In genomic region chrX:168639556-168640356, GRCm38 (mm10) we compare ENCODE assay signal across 8 mouse cellular contexts. TPM values are rescaled to one million over a fixed set of nuclear protein-coding genes. Genes with fewer than 3 reads are reported as not detected.
DNase-seq lines count a peak whose midpoint lies in the region; ATAC-seq and TF ChIP-seq lines count a peak whose summit lies in the region.

No protein-coding gene starts in this region.

- H3K27me3 ChIP-seq in hindbrain, embryonic 11.5 days (ENCODE audit: control insufficient read depth, insufficient read depth, low read length) = peaks cover 1% of the 10 kb centered on the region; the same call in 1 of the 2 replicates
- no peaks in the 10 kb centered on the region for H3K27me3 ChIP-seq in lung, postnatal 0 days (replicated peaks; ENCODE audit: insufficient read depth, low read length)

- H3K36me3 ChIP-seq in hindbrain, embryonic 11.5 days (ENCODE audit: control insufficient read depth, insufficient read depth, low read length) = no peaks in the 10 kb centered on the region
- no peaks in the 10 kb centered on the region for H3K36me3 ChIP-seq in lung, postnatal 0 days (ENCODE audit: insufficient read depth, low read length)

- no peaks in the 10 kb centered on the region for H3K4me1 ChIP-seq in hindbrain, embryonic 11.5 days (replicated peaks; ENCODE audit: control insufficient read depth, insufficient read depth, low read length)
- H3K4me1 ChIP-seq in lung, postnatal 0 days (ENCODE audit: insufficient read depth, low read depth, low read length) = no peaks in the 10 kb centered on the region

- ATAC-seq in hindbrain, embryonic 11.5 days (ENCODE audit: low FRiP score) = peak; percentile 56
- peak; percentile 62 for ATAC-seq in lung, postnatal 0 days

- TF ChIP-seq EP300 in lung, postnatal 0 days (IDR thresholded peaks at IDR 0.05) = no peak

- H3K27ac ChIP-seq in hindbrain, embryonic 11.5 days (ENCODE audit: low read depth, low read length) = no peak overlapping the region
- no peak overlapping the region for H3K27ac ChIP-seq in lung, postnatal 0 days (ENCODE audit: low read length)

- peak overlapping the region; percentile 24 for H3K4me3 ChIP-seq in hindbrain, embryonic 11.5 days (ENCODE audit: low read depth, low read length)
- peak overlapping the region; percentile 41 for H3K4me3 ChIP-seq in lung, postnatal 0 days (ENCODE audit: low read depth, low read length)

- 22% methylated on average over 11 of the region's 11 CpGs for WGBS in hindbrain, embryonic 11.5 days
- WGBS in lung, postnatal 0 days = 10% methylated on average over 11 of the region's 11 CpGs

- 0 out of 2 replicates have a peak overlapping the region, but pooled peaks have one; percentile 23 for H3K9ac ChIP-seq in hindbrain, embryonic 11.5 days (ENCODE audit: low read depth, low read length)
- H3K9ac ChIP-seq in lung, postnatal 0 days (replicated peaks; ENCODE audit: low read depth) = no peak overlapping the region

- peak overlapping the region; percentile 25 for H3K4me2 ChIP-seq in hindbrain, embryonic 11.5 days (replicated peaks; ENCODE audit: low read depth, low read length)
- peak overlapping the region; percentile 51 for H3K4me2 ChIP-seq in lung, postnatal 0 days (replicated peaks; ENCODE audit: low read depth, low read length)

- H3K9me3 ChIP-seq in hindbrain, embryonic 11.5 days (ENCODE audit: control insufficient read depth, low read length) = no peaks in the 10 kb centered on the region
- no peaks in the 10 kb centered on the region for H3K9me3 ChIP-seq in lung, postnatal 0 days (ENCODE audit: low read length)

- peak; percentile 33 for DNase-seq in MN1 (ENCODE audit: low spot score)
- DNase-seq in cerebellum, adult 9-10 months = peak; percentile 65
- peak; percentile 6 to 49 for DNase-seq in frontal cortex, postnatal 10 days (ENCODE audit: low spot score in 2 of 2)
- DNase-seq in hindbrain, embryonic 11.5 days (ENCODE audit: low spot score) = peak; percentile 70
- DNase-seq in layer of hippocampus, adult 9-11 months = peak; percentile 39
- peak; percentile 54 for DNase-seq in lung, postnatal 0 days (ENCODE audit: low spot score)
- peak; percentile 28 for DNase-seq in ovary, postnatal 10 days (ENCODE audit: low spot score)
- DNase-seq in thymus, postnatal 0 days (ENCODE audit: low spot score) = peak; percentile 72

- peak; percentile 67 for TF ChIP-seq CTCF in lung, postnatal 0 days (IDR thresholded peaks at IDR 0.05)

RNA-seq across cellular contexts. Expression of gene Msl3, which starts 33.9 kb away (rescaled TPM):
- polyA plus RNA-seq in hindbrain, embryonic 11.5 days (2014; fragmentation: Nextera tagmentation; extraction: Ambion mirVana) = 28.3 and 36.9 TPM in 2 replicates
- polyA plus RNA-seq in lung, postnatal 0 days (2015; fragmentation: Nextera tagmentation; extraction: Ambion mirVana) = 23.8 and 25.3 TPM in 2 replicates
- polyA plus RNA-seq in thymus, postnatal 0 days (2015; fragmentation: Nextera tagmentation; extraction: Ambion mirVana) = 41.7 and 42.1 TPM in 2 replicates
